ENCODE assay signal across 14 mouse cellular contexts in genomic region chr2:174436916-174437696, GRCm38 (mm10). TPM values are rescaled to one million over a fixed set of nuclear protein-coding genes. Genes with fewer than 3 reads are reported as not detected.
DNase-seq lines count a peak whose midpoint lies in the region; ATAC-seq lines count a peak whose summit lies in the region.
"Had no signal": no experiment of that assay in that cellular context is flagged by ENCODE, and none has a peak within 500 bp of the region (broad histone marks: within the 10 kb centered on the region; RNA-seq: fewer than 3 reads in every experiment).

No protein-coding gene starts in this region.

- ATAC-seq in hindbrain, embryonic 16.5 days, result no peak
- ATAC-seq in liver, embryonic 13.5 days (ENCODE audit: low read depth), result no peak

- H3K27ac ChIP-seq in hindbrain, embryonic 10.5 days, result 0 out of 2 replicates have a peak overlapping the region, but pooled peaks have one; percentile 2
- H3K27ac ChIP-seq in hindbrain, embryonic 16.5 days (ENCODE audit: low read depth, low read length), result no peak overlapping the region
- H3K27ac ChIP-seq in liver, embryonic 13.5 days, result peak overlapping the region; percentile 68
- H3K27ac ChIP-seq: embryonic facial prominence, embryonic 13.5 days; hindbrain, embryonic 14.5 days had no signal

- H3K36me3 ChIP-seq in hindbrain, embryonic 10.5 days, result peaks cover 49% of the 10 kb centered on the region
- H3K36me3 ChIP-seq in hindbrain, embryonic 16.5 days (ENCODE audit: control insufficient read depth, insufficient read depth, low read length), result no peaks in the 10 kb centered on the region
- peaks cover 34% of the 10 kb centered on the region for H3K36me3 ChIP-seq in liver, embryonic 13.5 days

- no peaks in the 10 kb centered on the region for H3K9me3 ChIP-seq in hindbrain, embryonic 10.5 days
- no peaks in the 10 kb centered on the region for H3K9me3 ChIP-seq in hindbrain, embryonic 16.5 days (ENCODE audit: control insufficient read depth, low read length)
- no peaks in the 10 kb centered on the region for H3K9me3 ChIP-seq in liver, embryonic 13.5 days (replicated peaks)
- H3K9me3 ChIP-seq: embryonic facial prominence, embryonic 13.5 days had no signal

- 96% methylated on average over 7 of the region's 7 CpGs for WGBS in hindbrain, embryonic 10.5 days
- 93% methylated on average over 7 of the region's 7 CpGs for WGBS in hindbrain, embryonic 16.5 days
- WGBS in liver, embryonic 13.5 days (ENCODE audit: insufficient replicate concordance), result 79% methylated on average over 7 of the region's 7 CpGs

- no peak overlapping the region for H3K4me3 ChIP-seq in hindbrain, embryonic 10.5 days
- H3K4me3 ChIP-seq in hindbrain, embryonic 16.5 days (ENCODE audit: low read length), result no peak overlapping the region
- H3K4me3 ChIP-seq in liver, embryonic 13.5 days (replicated peaks), result peak overlapping the region; percentile 71; the same call in 1 of the 2 replicates

- H3K27me3 ChIP-seq in hindbrain, embryonic 10.5 days (ENCODE audit: insufficient read depth, poor library complexity, severe bottlenecking), result no peaks in the 10 kb centered on the region
- H3K27me3 ChIP-seq in hindbrain, embryonic 16.5 days (replicated peaks; ENCODE audit: control insufficient read depth, insufficient read depth, low read length), result no peaks in the 10 kb centered on the region
- no peaks in the 10 kb centered on the region for H3K27me3 ChIP-seq in liver, embryonic 13.5 days
- H3K27me3 ChIP-seq: embryonic facial prominence, embryonic 13.5 days had no signal

- no peak overlapping the region for H3K9ac ChIP-seq in hindbrain, embryonic 16.5 days (ENCODE audit: low read depth, low read length)
- peak overlapping the region; percentile 79; the same call in 1 of the 2 replicates for H3K9ac ChIP-seq in liver, embryonic 13.5 days
- H3K9ac ChIP-seq: hindbrain, embryonic 14.5 days had no signal

- H3K4me1 ChIP-seq in hindbrain, embryonic 10.5 days (replicated peaks), result peaks cover 46% of the 10 kb centered on the region
- H3K4me1 ChIP-seq in hindbrain, embryonic 16.5 days (ENCODE audit: control insufficient read depth, insufficient read depth, low read depth, low read length), result peaks cover 12% of the 10 kb centered on the region
- peaks cover 63% of the 10 kb centered on the region for H3K4me1 ChIP-seq in liver, embryonic 13.5 days (replicated peaks)

- no peak overlapping the region for H3K4me2 ChIP-seq in hindbrain, embryonic 16.5 days (ENCODE audit: low read length)
- H3K4me2 ChIP-seq in liver, embryonic 13.5 days, result peak overlapping the region; percentile 93

- no peak for DNase-seq in hindbrain, embryonic 10.5 days (ENCODE audit: low spot score)
- peak; percentile 91 for DNase-seq in A20 (ENCODE audit: low read depth, low spot score)
- peak; percentile 54 for DNase-seq in MEL-GATA-1-ER (ENCODE audit: extremely low read depth, low read depth)
- no peak for DNase-seq in liver, embryonic 13.5 days
- no peak for DNase-seq in adrenal gland, adult 8-10 months
- no peak for DNase-seq in kidney, adult 9 months
- no peak for DNase-seq in ovary, adult 18-20 months (ENCODE audit: low spot score)
- DNase-seq: cerebellum, adult 9-10 months; kidney, postnatal 14 days; left cerebral cortex, postnatal 4 days; thymus, postnatal 25 days had no signal

RNA-seq across cellular contexts. Expression of gene Ctsz, which starts 1.7 kb away (rescaled TPM):
- polyA plus RNA-seq in hindbrain, embryonic 10.5 days (2016; fragmentation: Nextera tagmentation; extraction: Ambion mirVana), result 104 and 109 TPM in 2 replicates
- 83.3 and 85.1 TPM in 2 replicates for polyA plus RNA-seq in hindbrain, embryonic 16.5 days (2015; fragmentation: Nextera tagmentation; extraction: Ambion mirVana)
- 103 and 111 TPM in 2 replicates for polyA plus RNA-seq in liver, embryonic 13.5 days (2015; fragmentation: Nextera tagmentation; extraction: Ambion mirVana)
- 100 to 1,000 TPM; 162 to 226 (median 178) TPM for total RNA-seq in adrenal gland, adult 8-10 months (2022)

RNA-seq across cellular contexts. Expression of gene Tubb1, which starts 13.4 kb away (rescaled TPM):
- 5.5 and 5.7 TPM in 2 replicates for polyA plus RNA-seq in hindbrain, embryonic 10.5 days (2016; fragmentation: Nextera tagmentation; extraction: Ambion mirVana)
- 0.43 and 0.51 TPM in 2 replicates for polyA plus RNA-seq in hindbrain, embryonic 16.5 days (2015; fragmentation: Nextera tagmentation; extraction: Ambion mirVana)
- 36.2 and 38.2 TPM in 2 replicates for polyA plus RNA-seq in liver, embryonic 13.5 days (2015; fragmentation: Nextera tagmentation; extraction: Ambion mirVana)
- total RNA-seq in adrenal gland, adult 8-10 months (2022), result 1 to 10 TPM in 1 of 4 experiments, under 1 TPM in 3; 0.28 to 1.1 (median 0.76) TPM
- total RNA-seq: left cerebral cortex, postnatal 4 days had no signal

RNA-seq across cellular contexts. Expression of gene Nelfcd, which starts 21.5 kb away (rescaled TPM):
- polyA plus RNA-seq in hindbrain, embryonic 10.5 days (2016; fragmentation: Nextera tagmentation; extraction: Ambion mirVana), result 196 TPM in 2 replicates
- polyA plus RNA-seq in hindbrain, embryonic 16.5 days (2015; fragmentation: Nextera tagmentation; extraction: Ambion mirVana), result 108 TPM in 2 replicates
- polyA plus RNA-seq in liver, embryonic 13.5 days (2015; fragmentation: Nextera tagmentation; extraction: Ambion mirVana), result 75.2 and 82.0 TPM in 2 replicates
- 10 to 100 TPM; 63.0 to 72.5 (median 65.3) TPM for total RNA-seq in adrenal gland, adult 8-10 months (2022)

RNA-seq across cellular contexts. Expression of gene Atp5e, which starts 26.8 kb away (rescaled TPM):
- polyA plus RNA-seq in hindbrain, embryonic 10.5 days (2016; fragmentation: Nextera tagmentation; extraction: Ambion mirVana), result 623 and 749 TPM in 2 replicates
- polyA plus RNA-seq in hindbrain, embryonic 16.5 days (2015; fragmentation: Nextera tagmentation; extraction: Ambion mirVana), result 664 and 740 TPM in 2 replicates
- polyA plus RNA-seq in liver, embryonic 13.5 days (2015; fragmentation: Nextera tagmentation; extraction: Ambion mirVana), result 445 and 472 TPM in 2 replicates
- 100 to 1,000 TPM; 372 to 569 (median 481) TPM for total RNA-seq in adrenal gland, adult 8-10 months (2022)

RNA-seq across cellular contexts. Expression of gene Prelid3b, which starts 35.8 kb away (rescaled TPM):
- polyA plus RNA-seq in hindbrain, embryonic 10.5 days (2016; fragmentation: Nextera tagmentation; extraction: Ambion mirVana), result 122 and 127 TPM in 2 replicates
- polyA plus RNA-seq in hindbrain, embryonic 16.5 days (2015; fragmentation: Nextera tagmentation; extraction: Ambion mirVana), result 109 and 114 TPM in 2 replicates
- 115 and 131 TPM in 2 replicates for polyA plus RNA-seq in liver, embryonic 13.5 days (2015; fragmentation: Nextera tagmentation; extraction: Ambion mirVana)
- 100 to 1,000 TPM in 2 of 4 experiments, 10 to 100 TPM in 2; 86.1 to 126 (median 107) TPM for total RNA-seq in adrenal gland, adult 8-10 months (2022)

Comparison
In these comparisons a context has a peak if more than half of its experiments do, and no peak if none do; other contexts are left out.
1. DNase-seq: peak in A20 (single experiment) and MEL-GATA-1-ER (single experiment); none in hindbrain, embryonic 10.5 days (single experiment), liver, embryonic 13.5 days (single experiment), adrenal gland, adult 8-10 months (single experiment), kidney, adult 9 months (single experiment) and ovary, adult 18-20 months (single experiment).